Mouse (Mus musculus) midbrain, embryonic 11.5 days (tissue): ENCODE data around the gene Ppp1r37. TPM values are rescaled to one million over a fixed set of nuclear protein-coding genes. Genes with fewer than 3 reads are reported as not detected.

ENCODE experiments used
- ATAC-seq: fragments of 200-750 bp; cut with Nextera tagmentation; 2 replicates; pipeline ENCODE4 v1.8.0; 2017; ENCODE audit warnings: moderate TSS enrichment, moderate library complexity; ENCODE audit not compliant: low FRiP score
- DNase-seq: peaks from one replicate; pipeline ENCODE4 v3.0.0; 2015; ENCODE audit warnings: low spot score; ENCODE audit errors: missing footprints
- H3K27ac ChIP-seq: fragments of 300-500 bp; sonication (generic); 2 replicates; pipeline ENCODE4 v1.5.1; 2014; ENCODE audit warnings: low read depth, low read length
- H3K27me3 ChIP-seq: fragments of 300-500 bp; sonication (generic); 2 replicates; pipeline ENCODE4 v1.6.1; 2014; ENCODE audit warnings: mild to moderate bottlenecking, low read length, moderate library complexity, mixed read lengths; ENCODE audit not compliant: control insufficient read depth, insufficient read depth
- H3K36me3 ChIP-seq: fragments of 300-500 bp; sonication (generic); 2 replicates; pipeline ENCODE4 v1.6.1; 2014; ENCODE audit warnings: mild to moderate bottlenecking, low read length, moderate library complexity, mixed read lengths; ENCODE audit not compliant: control insufficient read depth, insufficient read depth
- H3K4me1 ChIP-seq: fragments of 300-500 bp; sonication (generic); 2 replicates; pipeline ENCODE4 v1.6.1; 2014; ENCODE audit warnings: low read length; ENCODE audit not compliant: control insufficient read depth, insufficient read depth
- H3K4me2 ChIP-seq: fragments of 300-500 bp; sonication (generic); 2 replicates; pipeline ENCODE4 v1.6.1; 2014; ENCODE audit warnings: mild to moderate bottlenecking, moderate library complexity
- H3K4me3 ChIP-seq: fragments of 300-500 bp; sonication (generic); 2 replicates; pipeline ENCODE4 v1.5.1; 2014; ENCODE audit warnings: low read depth, low read length
- H3K9ac ChIP-seq: fragments of 300-500 bp; sonication (generic); 2 replicates; pipeline ENCODE4 v1.6.1; 2014; ENCODE audit warnings: low read length
- H3K9me3 ChIP-seq: fragments of 300-500 bp; sonication (generic); 2 replicates; pipeline ENCODE4 v1.6.1; 2016; ENCODE audit warnings: low read length; ENCODE audit not compliant: control insufficient read depth
- WGBS: fragments of 180-500 bp; shearing (Covaris S2); extraction: QIAGEN DNeasy Blood & Tissue Kit; methylation state at CpG from one replicate; pipeline ENCODE4 v1.1.7; 2014; 5-methylcytosine and 5-hydroxymethylcytosine counted together
- polyA plus RNA-seq: library from polyadenylated mRNA; unstranded; fragments of >200 nt; fragmentation: Nextera tagmentation; extraction: Ambion mirVana; gene quantifications from 2 replicates; pipeline ENCODE4 v1.2.1, GENCODE M21; 2014

Gene Ppp1r37
- polyA plus RNA-seq, 1 experiment from 2014 or later, result 3.0 TPM

DNA sequence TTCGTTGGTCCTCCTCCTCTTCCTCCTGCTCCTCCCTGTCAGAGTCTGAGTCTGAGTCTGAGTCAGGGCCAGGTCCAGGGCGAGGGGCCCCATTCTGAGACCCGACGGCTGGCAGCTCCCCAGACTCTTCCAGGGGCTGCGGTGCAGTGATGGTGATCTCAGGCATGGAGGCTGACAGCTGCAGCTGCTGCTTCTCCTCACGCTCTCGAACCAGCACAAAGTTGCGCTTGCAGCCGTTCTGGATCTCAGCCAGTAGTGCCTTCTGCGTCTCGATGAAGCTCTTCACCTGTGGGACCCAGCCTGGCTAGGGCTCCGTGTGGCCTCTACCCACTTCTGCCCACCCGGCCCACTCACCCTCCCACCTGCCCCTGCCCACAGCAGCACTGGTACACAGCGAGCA lies 30.6 kb downstream of the Ppp1r37 start:
- Histone ChIP-seq H3K27me3 (no peaks in the 10 kb centered on the region), H3K9ac (no peak overlapping the region), H3K4me3 (no peak overlapping the region), H3K36me3 (peaks cover 21% of the 10 kb centered on the region; the same call in 1 of the 2 replicates), H3K27ac (no peak overlapping the region), H3K4me2 (no peak overlapping the region), H3K4me1 (no peaks in the 10 kb centered on the region), H3K9me3 (no peaks in the 10 kb centered on the region)
- 93% methylated on average over 14 of the region's 14 CpGs for WGBS
- ATAC-seq (no peak), DNase-seq (no peak)

DNA sequence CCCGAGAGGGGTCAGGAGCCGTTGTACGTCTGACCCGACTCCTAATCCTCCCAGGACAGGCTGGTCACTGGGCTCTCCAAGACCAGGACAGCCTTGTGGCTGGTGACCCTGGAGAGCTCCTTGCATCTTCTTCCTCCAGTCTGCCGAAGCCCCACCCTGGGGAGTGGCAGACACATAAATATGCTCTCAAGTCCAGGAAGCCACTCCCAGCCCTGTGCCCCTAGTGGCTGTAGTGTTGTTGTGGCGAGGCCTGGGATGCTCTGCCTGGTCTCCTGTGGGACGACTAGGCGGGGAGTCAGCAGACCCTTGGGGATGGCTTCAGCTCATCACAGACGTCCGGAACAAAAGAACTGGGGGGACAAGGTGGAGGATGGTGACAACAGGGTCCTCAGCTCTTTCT lies 31.8 kb downstream of the Ppp1r37 start:
- no peaks in the 10 kb centered on the region for H3K4me1 ChIP-seq
- no peaks in the 10 kb centered on the region for H3K9me3 ChIP-seq
- 74% methylated on average over 10 of the region's 10 CpGs for WGBS
- H3K36me3 ChIP-seq, result peaks cover 21% of the 10 kb centered on the region; the same call in 1 of the 2 replicates
- H3K4me3 ChIP-seq, result no peak overlapping the region
- H3K27me3 ChIP-seq, result no peaks in the 10 kb centered on the region
- DNase-seq (no peak), ATAC-seq (no peak)
- H3K9ac ChIP-seq, result no peak overlapping the region
- H3K27ac ChIP-seq, result no peak overlapping the region
- no peak overlapping the region for H3K4me2 ChIP-seq

DNA sequence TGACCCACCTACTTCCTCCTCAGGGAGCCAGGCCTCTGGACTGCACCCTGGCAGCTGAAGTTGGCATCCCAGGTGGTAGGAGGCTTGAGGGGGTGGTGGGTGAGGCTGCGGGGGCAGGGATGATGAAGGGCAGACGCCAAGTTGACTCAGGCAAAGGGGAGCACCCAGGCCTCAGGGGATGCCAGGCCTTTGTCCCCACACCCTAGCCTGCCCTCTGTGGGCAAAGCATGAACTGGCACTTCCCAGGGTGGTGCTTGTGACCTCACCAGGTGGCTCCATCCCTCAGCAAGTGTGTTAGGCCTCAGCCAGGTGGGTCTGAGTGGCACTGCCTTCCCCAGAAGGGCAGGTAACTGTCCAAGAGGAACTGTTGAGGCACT lies 37.8 kb downstream of the Ppp1r37 start:
- DNase-seq (no peak), ATAC-seq (no peak)
- no peak overlapping the region for H3K4me3 ChIP-seq
- peaks cover 53% of the 10 kb centered on the region for H3K27me3 ChIP-seq
- H3K36me3 ChIP-seq, result no peaks in the 10 kb centered on the region; the same call in 1 of the 2 replicates
- no peak overlapping the region for H3K4me2 ChIP-seq
- 71% methylated on average over 2 of the region's 2 CpGs for WGBS
- H3K4me1 ChIP-seq, result peaks cover 14% of the 10 kb centered on the region
- H3K27ac ChIP-seq, result no peak overlapping the region
- H3K9me3 ChIP-seq, result no peaks in the 10 kb centered on the region
- no peak overlapping the region for H3K9ac ChIP-seq

- Histone ChIP-seq H3K9me3 (no peaks in the 10 kb centered on the region), H3K4me1 (peaks cover 19% of the 10 kb centered on the region), H3K4me3 (peak overlapping the region; percentile 36), H3K27me3 (peaks cover 58% of the 10 kb centered on the region), H3K27ac (no peak overlapping the region), H3K36me3 (no peaks in the 10 kb centered on the region), H3K4me2 (peak overlapping the region; percentile 60), H3K9ac (peak overlapping the region; percentile 59)
- WGBS, result 13% methylated on average over 24 of the region's 24 CpGs
- ATAC-seq, result peak; percentile 53
- peak; percentile 92 for DNase-seq
These were observed 38.3 kb downstream of the Ppp1r37 start for GRCm38 (mm10) chr7:19524420-19525104.

DNA sequence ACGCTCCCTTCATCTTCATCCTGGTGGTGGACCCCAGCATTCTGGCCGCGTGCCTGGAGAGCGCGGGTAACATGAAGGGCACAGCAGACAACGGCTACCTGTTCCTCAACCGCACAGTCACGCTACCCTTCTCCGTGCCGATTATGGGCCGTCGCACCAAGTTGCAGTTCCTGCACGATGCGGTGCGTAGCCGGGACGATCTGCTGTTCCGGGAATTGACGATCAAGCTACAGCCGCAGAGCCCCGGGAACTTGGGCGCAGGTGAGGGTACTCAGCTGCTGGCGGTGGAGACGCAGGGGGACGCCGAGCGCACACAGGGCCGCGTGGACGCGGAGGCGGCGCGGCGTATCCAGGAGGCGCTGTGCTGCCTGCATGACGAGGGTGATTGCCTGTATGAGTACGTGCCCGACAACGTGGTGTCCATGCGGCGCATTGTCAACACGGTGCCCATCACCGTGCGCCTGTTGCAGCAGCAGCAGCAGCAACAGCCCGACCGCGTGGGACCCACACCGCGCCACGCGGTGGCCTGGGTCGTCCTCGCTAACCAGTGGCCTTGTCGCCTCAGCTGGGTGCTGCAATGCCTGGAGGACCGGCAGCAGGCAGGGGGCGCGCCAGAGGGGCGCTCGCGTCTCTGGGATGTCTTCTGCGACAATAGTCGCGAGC lies 39.0 kb downstream of the Ppp1r37 start:
- H3K4me3 ChIP-seq, result peak overlapping the region; percentile 36
- H3K9ac ChIP-seq, result peak overlapping the region; percentile 59
- H3K27ac ChIP-seq, result no peak overlapping the region
- peaks cover 20% of the 10 kb centered on the region for H3K4me1 ChIP-seq
- no peaks in the 10 kb centered on the region for H3K36me3 ChIP-seq
- no peaks in the 10 kb centered on the region for H3K9me3 ChIP-seq
- peak overlapping the region; percentile 60 for H3K4me2 ChIP-seq
- ATAC-seq, result peak; percentile 71
- peak; percentile 97 for DNase-seq
- WGBS, result 2% methylated on average over 63 of the region's 64 CpGs
- H3K27me3 ChIP-seq, result peaks cover 65% of the 10 kb centered on the region

DNA sequence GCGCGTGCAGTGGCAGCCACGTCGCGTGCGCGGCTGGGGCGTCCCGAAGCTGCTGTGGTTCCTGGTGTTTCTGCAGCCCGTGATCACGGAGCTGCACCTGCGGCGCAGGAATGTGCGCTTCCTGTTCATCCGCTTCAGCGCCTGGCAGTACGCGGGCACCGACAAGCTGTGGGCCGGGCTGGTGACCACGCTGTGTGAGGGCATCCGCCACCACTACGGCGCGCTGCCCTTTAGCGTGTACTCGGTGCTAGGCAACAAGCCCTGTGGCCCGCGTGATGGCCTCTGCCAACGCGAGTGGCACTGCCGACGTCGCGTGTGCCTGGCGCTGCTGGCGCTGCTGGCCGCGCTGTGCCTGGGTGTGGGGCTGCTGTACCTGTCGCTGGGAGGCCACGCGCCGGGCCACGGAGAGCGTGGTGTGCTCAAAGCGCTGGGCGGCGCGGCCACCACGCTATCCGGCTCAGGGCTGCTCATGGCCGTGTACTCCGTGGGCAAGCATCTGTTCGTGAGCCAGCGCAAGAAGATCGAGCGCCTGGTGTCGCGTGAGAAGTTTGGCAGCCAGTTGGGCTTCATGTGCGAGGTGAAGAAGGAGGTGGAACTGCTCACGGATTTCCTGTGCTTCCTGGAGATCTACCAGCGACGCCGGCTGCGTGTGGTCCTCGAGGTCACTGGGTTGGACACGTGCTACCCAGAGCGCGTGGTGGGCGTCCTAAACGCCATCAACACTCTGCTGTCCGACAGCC lies 39.7 kb downstream of the Ppp1r37 start:
- 14% methylated on average over 72 of the region's 72 CpGs for WGBS
- H3K9ac ChIP-seq, result no peak overlapping the region
- ATAC-seq, result no peak

GRCm38 (mm10) chr7:19520032-19520431 lies 42.8 kb downstream of the Ppp1r37 start:
- DNase-seq (no peak), ATAC-seq (no peak)
- 5% methylated on average over 23 of the region's 23 CpGs for WGBS
- H3K9me3 ChIP-seq, result no peaks in the 10 kb centered on the region
- H3K4me3 ChIP-seq, result peak overlapping the region; percentile 17; the same call in 1 of the 2 replicates
- H3K27ac ChIP-seq, result no peak overlapping the region
- H3K4me2 ChIP-seq, result peak overlapping the region; percentile 57
- peaks cover 69% of the 10 kb centered on the region for H3K27me3 ChIP-seq
- peaks cover 24% of the 10 kb centered on the region for H3K4me1 ChIP-seq
- H3K36me3 ChIP-seq, result no peaks in the 10 kb centered on the region
- peak overlapping the region; percentile 56 for H3K9ac ChIP-seq

More for the DNA sequence above, 39.7 kb downstream of the Ppp1r37 start:
- Histone ChIP-seq H3K27me3 (peaks cover 71% of the 10 kb centered on the region), H3K4me1 (peaks cover 20% of the 10 kb centered on the region), H3K27ac (no peak overlapping the region), H3K4me2 (peak overlapping the region; percentile 60), H3K9me3 (no peaks in the 10 kb centered on the region), H3K36me3 (no peaks in the 10 kb centered on the region), H3K4me3 (peak overlapping the region; percentile 36)
- no peak for DNase-seq

- Histone ChIP-seq H3K9ac (peak within 1 kb of the TSS; percentile 59), H3K27me3 (peaks cover 47% of the 10 kb centered on the region), H3K27ac (no peak within 1 kb of the TSS), H3K36me3 (no peaks in the 10 kb centered on the region), H3K9me3 (no peaks in the 10 kb centered on the region), H3K4me1 (peaks cover 13% of the 10 kb centered on the region; the same call in 1 of the 2 replicates), H3K4me3 (peak within 1 kb of the TSS; percentile 9; the same call in 1 of the 2 replicates), H3K4me2 (peak within 1 kb of the TSS; percentile 44)
- 5% methylated on average over 22 of the region's 29 CpGs for WGBS
- ATAC-seq (peak; percentile 25; the same call in 1 of the 2 replicates), DNase-seq (no peak)
These were observed 45.1 kb downstream of the Ppp1r37 start, which contains the start of gene Nkpd1 for GRCm38 (mm10) chr7:19517652-19518365. Gene Nkpd1 (plus strand): TSS chr7:19517838.
